In the genomic region with DNA sequence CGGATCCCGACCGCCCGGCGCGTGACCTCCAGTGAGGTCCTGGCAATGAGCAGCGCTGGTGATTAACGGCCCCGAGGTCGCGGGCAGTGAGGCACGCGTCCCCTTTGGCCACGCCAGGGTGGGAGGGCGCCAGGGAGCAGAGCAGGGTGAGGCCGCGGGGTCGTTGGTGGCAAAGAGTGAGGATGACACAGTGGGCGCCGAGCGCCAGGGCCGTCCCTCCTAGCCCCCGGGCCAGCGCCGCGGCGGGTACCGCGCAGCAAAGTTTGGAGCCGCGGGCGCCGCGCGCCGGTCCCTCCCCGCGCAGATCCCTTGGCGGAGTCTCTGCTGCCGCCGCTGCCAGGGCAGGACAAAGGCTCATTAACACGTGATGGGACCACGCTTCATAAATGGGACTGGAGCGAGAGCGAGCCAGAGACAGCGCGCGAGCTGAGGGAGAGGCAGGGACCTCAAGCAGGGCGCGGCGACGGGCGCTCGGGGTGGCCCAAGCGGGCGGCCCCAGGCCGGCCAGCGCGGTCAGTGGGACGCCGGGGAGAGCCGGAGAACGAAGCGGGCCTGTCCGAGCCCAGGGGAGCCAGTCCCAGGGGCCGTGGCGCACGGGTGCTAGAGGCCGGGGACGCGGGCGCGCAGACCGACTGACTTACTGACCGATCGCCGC, we compare ENCODE assay signal across 8 mouse cellular contexts. TPM values are rescaled to one million over a fixed set of nuclear protein-coding genes. Genes with fewer than 3 reads are reported as not detected.
DNase-seq lines count a peak whose midpoint lies in the region; ATAC-seq and TF ChIP-seq lines count a peak whose summit lies in the region.

Gene Cnr1 (plus strand): TSS at position 360 of the 655 bp plus-strand sequence.

- no peaks in the 10 kb centered on the region for H3K4me1 ChIP-seq in ES-Bruce4 (ENCODE audit: control insufficient read depth, insufficient read depth, low read length)
- peaks cover 8% of the 10 kb centered on the region; the same call in 1 of the 2 replicates for H3K4me1 ChIP-seq in forebrain, postnatal 0 days (ENCODE audit: insufficient read depth)
- H3K4me1 ChIP-seq in liver, embryonic 15.5 days (replicated peaks) = no peaks in the 10 kb centered on the region
- H3K4me1 ChIP-seq in neural tube, embryonic 14.5 days (ENCODE audit: control insufficient read depth, insufficient read depth, low read length) = 0 out of 2 replicates have a peak, but pooled peaks cover 7% of the 10 kb centered on the region

- H3K9me3 ChIP-seq in ES-Bruce4 (replicated peaks; ENCODE audit: control insufficient read depth, insufficient read depth, low read length, poor library complexity, severe bottlenecking) = no peaks in the 10 kb centered on the region
- H3K9me3 ChIP-seq in forebrain, postnatal 0 days (ENCODE audit: low read length) = no peaks in the 10 kb centered on the region
- H3K9me3 ChIP-seq in liver, embryonic 15.5 days (replicated peaks) = no peaks in the 10 kb centered on the region
- no peaks in the 10 kb centered on the region for H3K9me3 ChIP-seq in neural tube, embryonic 14.5 days (ENCODE audit: control insufficient read depth, low read length)

- H3K27me3 ChIP-seq in ES-Bruce4 (ENCODE audit: control insufficient read depth, insufficient read depth, low read length, poor library complexity, severe bottlenecking) = no peaks in the 10 kb centered on the region
- H3K27me3 ChIP-seq in forebrain, postnatal 0 days (ENCODE audit: insufficient read depth, low read length) = no peaks in the 10 kb centered on the region
- peaks cover 67% of the 10 kb centered on the region for H3K27me3 ChIP-seq in liver, embryonic 15.5 days
- H3K27me3 ChIP-seq in neural tube, embryonic 14.5 days (ENCODE audit: control insufficient read depth, insufficient read depth, low read length) = peaks cover 3% of the 10 kb centered on the region; the same call in 1 of the 2 replicates

- intact Hi-C loops in heart, postnatal 14 days (cut with DNase I) = no loop called here

- H3K9ac ChIP-seq in ES-Bruce4 (ENCODE audit: low read depth, poor library complexity, severe bottlenecking) = peak within 1 kb of the TSS; percentile 58
- peak within 1 kb of the TSS; percentile 97 for H3K9ac ChIP-seq in forebrain, postnatal 0 days
- H3K9ac ChIP-seq in liver, embryonic 15.5 days = peak within 1 kb of the TSS; percentile 11; the same call in 1 of the 2 replicates
- peak within 1 kb of the TSS; percentile 96 for H3K9ac ChIP-seq in neural tube, embryonic 14.5 days (replicated peaks; ENCODE audit: low read depth, low read length)

- no peak for TF ChIP-seq POLR2A in ES-Bruce4 (IDR thresholded peaks at IDR 0.05; ENCODE audit: insufficient read depth, low read length)

- H3K4me2 ChIP-seq in forebrain, postnatal 0 days (ENCODE audit: low read depth) = peak within 1 kb of the TSS; percentile 92
- H3K4me2 ChIP-seq in liver, embryonic 15.5 days = peak within 1 kb of the TSS; percentile 68
- peak within 1 kb of the TSS; percentile 84 for H3K4me2 ChIP-seq in neural tube, embryonic 14.5 days (ENCODE audit: low read depth, low read length)

- H3K4me3 ChIP-seq in ES-Bruce4 (ENCODE audit: low read depth, low read length) = peak within 1 kb of the TSS; percentile 64
- H3K4me3 ChIP-seq in forebrain, postnatal 0 days (ENCODE audit: low read depth, low read length) = peak within 1 kb of the TSS; percentile 79
- peak within 1 kb of the TSS; percentile 45 for H3K4me3 ChIP-seq in liver, embryonic 15.5 days (replicated peaks)
- peak within 1 kb of the TSS; percentile 79 for H3K4me3 ChIP-seq in neural tube, embryonic 14.5 days (ENCODE audit: low read depth, low read length)

- no peak for TF ChIP-seq CTCF in ES-Bruce4 (IDR thresholded peaks at IDR 0.05; ENCODE audit: low read depth, low read length)
- TF ChIP-seq CTCF in forebrain, postnatal 0 days (IDR thresholded peaks at IDR 0.05; ENCODE audit: low read depth) = peak; percentile 41

- 4% methylated on average over 75 of the region's 77 CpGs for WGBS in forebrain, postnatal 0 days
- under 1% methylated on average over 62 of the region's 77 CpGs for WGBS in liver, embryonic 15.5 days (ENCODE audit: insufficient replicate concordance)
- WGBS in neural tube, embryonic 14.5 days = under 1% methylated on average over 58 of the region's 77 CpGs

- peak; percentile 90 to 92 for DNase-seq in cerebellum, adult 18-20 months
- DNase-seq in forebrain, postnatal 0 days = peak; percentile 89
- peak; percentile 68 to 69 for DNase-seq in heart, postnatal 14 days
- DNase-seq in kidney, postnatal 4 days = peak; percentile 82 to 88
- DNase-seq in urinary bladder, postnatal 4 days (ENCODE audit: low spot score in 2 of 2) = peak; percentile 62 to 75

- no peak for TF ChIP-seq EP300 in ES-Bruce4 (IDR thresholded peaks at IDR 0.05; ENCODE audit: insufficient read depth, low read depth, low read length)

- H3K27ac ChIP-seq in ES-Bruce4 (ENCODE audit: insufficient read depth, low read length) = no peak within 1 kb of the TSS
- peak within 1 kb of the TSS; percentile 97 for H3K27ac ChIP-seq in forebrain, postnatal 0 days (ENCODE audit: low read depth, low read length)
- H3K27ac ChIP-seq in liver, embryonic 15.5 days (replicated peaks) = no peak within 1 kb of the TSS
- H3K27ac ChIP-seq in neural tube, embryonic 14.5 days (ENCODE audit: low read depth, low read length) = peak within 1 kb of the TSS; percentile 96

- H3K36me3 ChIP-seq in ES-Bruce4 (ENCODE audit: control insufficient read depth, insufficient read depth, low read length, poor library complexity, severe bottlenecking) = no peaks in the 10 kb centered on the region
- H3K36me3 ChIP-seq in forebrain, postnatal 0 days (ENCODE audit: insufficient read depth) = no peaks in the 10 kb centered on the region
- no peaks in the 10 kb centered on the region for H3K36me3 ChIP-seq in liver, embryonic 15.5 days (replicated peaks)
- no peaks in the 10 kb centered on the region for H3K36me3 ChIP-seq in neural tube, embryonic 14.5 days (ENCODE audit: control insufficient read depth, insufficient read depth, low read length)

- peak; percentile 90 for ATAC-seq in forebrain, postnatal 0 days
- ATAC-seq in liver, embryonic 15.5 days (ENCODE audit: insufficient read depth) = peak; percentile 79
- ATAC-seq in neural tube, embryonic 14.5 days (ENCODE audit: low read depth) = peak; percentile 92

RNA-seq across cellular contexts. Expression of gene Cnr1, which starts in this region (rescaled TPM):
- 1.3 and 1.6 TPM in 2 replicates for polyA plus RNA-seq in ES-Bruce4 (2011; ENCODE audit: insufficient read depth, insufficient read length, low read depth, missing spikeins)
- total RNA-seq in forebrain, postnatal 0 days (2014; rRNA removed) = 175 and 178 TPM in 2 replicates
- 44.6 and 48.0 TPM in 2 replicates for polyA plus RNA-seq in forebrain, postnatal 0 days (2015; fragmentation: Nextera tagmentation; extraction: Ambion mirVana)
- under 1 TPM; 0.07 to 0.22 TPM for total RNA-seq in heart, postnatal 14 days (2021)
- polyA plus RNA-seq in liver, embryonic 15.5 days (2015; fragmentation: Nextera tagmentation; extraction: Ambion mirVana) = 0.06 and 0.09 TPM in 2 replicates
- 74.6 and 88.0 TPM in 2 replicates for polyA plus RNA-seq in neural tube, embryonic 14.5 days (2014; fragmentation: Nextera tagmentation; extraction: Ambion mirVana)

Comparison
In these comparisons a context has a peak if more than half of its experiments do, and no peak if none do; other contexts are left out.
1. RNA of gene Cnr1 (total RNA-seq): 175 to 178 TPM in forebrain, postnatal 0 days; 0.07 to 0.22 TPM in heart, postnatal 14 days; every median in the first group is over 100 times any median in the second.
2. RNA of gene Cnr1 (polyA plus RNA-seq): 74.6 to 88.0 TPM in neural tube, embryonic 14.5 days and 44.6 to 48.0 TPM in forebrain, postnatal 0 days; 1.3 to 1.6 TPM in ES-Bruce4 and 0.06 to 0.09 TPM in liver, embryonic 15.5 days; every median in the first group is over 10 times any median in the second.
3. Peak in DNase-seq in heart, postnatal 14 days; RNA of the gene not detected or under 1 TPM.
4. Peak in ATAC-seq, H3K4me3 ChIP-seq, H3K9ac ChIP-seq and H3K4me2 ChIP-seq in liver, embryonic 15.5 days; RNA of the gene not detected or under 1 TPM.
5. H3K27ac ChIP-seq: peak in forebrain, postnatal 0 days (single experiment) and neural tube, embryonic 14.5 days (single experiment); none in ES-Bruce4 (single experiment) and liver, embryonic 15.5 days (single experiment).
6. H3K9ac ChIP-seq: peak in every context shown above with its lines; median percentile 97 in forebrain, postnatal 0 days; 96 in neural tube, embryonic 14.5 days; 58 in ES-Bruce4; 11 in liver, embryonic 15.5 days.
7. Peak in every context shown above with its lines, with median percentiles within 50 percentile points of each other: H3K4me3 ChIP-seq, DNase-seq, ATAC-seq and H3K4me2 ChIP-seq.